Mouse (Mus musculus) kidney, adult 2 months (tissue): ENCODE results near the gene Myom1. TPM values are rescaled to one million over a fixed set of nuclear protein-coding genes. Genes with fewer than 3 reads are reported as not detected.

Experiments used
- DNase-seq: peaks from one replicate; pipeline ENCODE4 v3.0.0; 2021
- H3K27ac ChIP-seq: fragments of 200-500 bp; 2 replicates; pipeline ENCODE4 v1.5.1; 2012; ENCODE audit warnings: low read depth, low read length, control low read depth, inconsistent platforms; ENCODE audit not compliant: insufficient read depth
- H3K27me3 ChIP-seq: fragments of 200-500 bp; replicated peaks from 2 replicates; pipeline ENCODE4 v1.6.1; 2012; ENCODE audit warnings: mild to moderate bottlenecking, moderate library complexity, low read length, inconsistent platforms; ENCODE audit not compliant: control insufficient read depth, insufficient read depth
- H3K36me3 ChIP-seq: fragments of 200-500 bp; 2 replicates; pipeline ENCODE4 v1.6.1; 2012; ENCODE audit warnings: mild to moderate bottlenecking, moderate library complexity, low read length, inconsistent platforms; ENCODE audit not compliant: control insufficient read depth, insufficient read depth
- H3K4me1 ChIP-seq: fragments of 200-500 bp; 2 replicates; pipeline ENCODE4 v1.6.1; 2011; ENCODE audit warnings: low read length; ENCODE audit not compliant: control insufficient read depth, insufficient read depth
- H3K4me3 ChIP-seq: fragments of 200-500 bp; 2 replicates; pipeline ENCODE4 v1.5.1; 2011; ENCODE audit warnings: mild to moderate bottlenecking, low read depth, low read length, control low read depth; ENCODE audit not compliant: insufficient read depth
- CTCF ChIP-seq: fragments of 200-500 bp; conservative IDR thresholded peaks from 2 replicates; pipeline ENCODE4 v1.5.1; 2011; ENCODE audit warnings: low read depth, mild to moderate bottlenecking, control low read depth, low read length, moderate library complexity, mixed read lengths; ENCODE audit not compliant: insufficient read depth, insufficient read length
- POLR2A ChIP-seq: fragments of 200-500 bp; IDR thresholded peaks from one replicate; pipeline ENCODE4 v1.6.1; 2011; ENCODE audit warnings: low read depth, low read length, control low read depth
- WGBS: fragments of 180-500 bp; shearing (Covaris S2); methylation state at CpG from one replicate; pipeline ENCODE4 v1.1.7; 2018; 5-methylcytosine and 5-hydroxymethylcytosine counted together
- polyA plus RNA-seq: library from polyadenylated mRNA; depleted of rRNA; stranded (reverse); fragments of >200 nt; gene quantifications from 2 replicates; pipeline ENCODE4 v1.2.3, GENCODE M21; 2012

The Myom1 gene
- polyA plus RNA-seq, 1 experiment: 4.3 TPM

DNA sequence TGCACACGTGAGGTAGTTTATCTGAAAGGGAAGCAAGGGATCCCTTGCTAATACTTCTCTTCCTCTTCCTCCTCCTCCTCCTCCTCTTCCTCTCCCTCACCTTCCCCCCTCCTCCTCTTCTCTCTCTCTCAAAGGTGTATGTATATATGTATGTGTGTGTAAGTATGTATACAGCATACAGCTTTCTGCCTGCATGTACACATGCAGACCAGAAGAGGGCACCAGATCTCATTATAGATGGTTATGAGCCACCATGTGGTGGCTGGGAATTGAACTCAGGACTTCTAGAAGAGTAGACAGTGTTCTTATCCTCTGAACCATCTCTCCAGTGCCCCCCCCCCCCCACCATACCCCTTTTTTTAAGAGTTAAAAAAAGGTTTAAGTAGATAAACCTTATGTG, 40.2 kb downstream of the Myom1 start:
- DNase-seq: no peak
- Histone ChIP-seq H3K4me1 (0 out of 2 replicates have a peak, but pooled peaks cover 3% of the 10 kb centered on the region), H3K4me3 (no peak overlapping the region), H3K27ac (no peak overlapping the region), H3K36me3 (no peaks in the 10 kb centered on the region), H3K27me3 (no peaks in the 10 kb centered on the region)
- 77% methylated on average over 1 of the region's 1 CpGs for WGBS
- TF ChIP-seq CTCF: no peak; the same call in 1 of the 2 replicates
- TF ChIP-seq POLR2A: no peak

DNA sequence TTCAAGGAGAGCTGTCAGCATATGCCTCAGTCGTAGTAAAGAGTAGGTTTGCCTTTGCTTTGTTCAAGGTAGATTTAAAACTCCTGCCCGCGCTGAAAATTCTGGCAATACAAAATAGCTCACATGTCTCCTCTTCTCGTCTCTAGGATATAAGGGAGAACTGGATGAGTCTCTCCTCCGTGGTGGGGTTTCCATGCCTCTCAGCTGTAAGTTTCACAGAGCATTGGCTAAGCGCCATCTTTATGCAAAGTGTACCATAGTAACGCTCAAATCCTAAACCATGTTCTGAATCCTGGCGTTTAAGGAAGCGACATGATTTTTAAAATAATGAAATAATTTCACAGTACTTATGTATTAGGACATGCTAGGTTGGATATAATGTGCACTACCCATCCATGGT, 43.2 kb downstream of the Myom1 start:
- H3K27me3 ChIP-seq: no peaks in the 10 kb centered on the region
- H3K4me1 ChIP-seq: 0 out of 2 replicates have a peak, but pooled peaks cover under 1% of the 10 kb centered on the region
- no peaks in the 10 kb centered on the region for H3K36me3 ChIP-seq
- no peak overlapping the region for H3K27ac ChIP-seq
- DNase-seq: no peak
- TF ChIP-seq POLR2A: no peak
- no peak for TF ChIP-seq CTCF
- H3K4me3 ChIP-seq: no peak overlapping the region
- WGBS: 77% methylated on average over 9 of the region's 9 CpGs

DNA sequence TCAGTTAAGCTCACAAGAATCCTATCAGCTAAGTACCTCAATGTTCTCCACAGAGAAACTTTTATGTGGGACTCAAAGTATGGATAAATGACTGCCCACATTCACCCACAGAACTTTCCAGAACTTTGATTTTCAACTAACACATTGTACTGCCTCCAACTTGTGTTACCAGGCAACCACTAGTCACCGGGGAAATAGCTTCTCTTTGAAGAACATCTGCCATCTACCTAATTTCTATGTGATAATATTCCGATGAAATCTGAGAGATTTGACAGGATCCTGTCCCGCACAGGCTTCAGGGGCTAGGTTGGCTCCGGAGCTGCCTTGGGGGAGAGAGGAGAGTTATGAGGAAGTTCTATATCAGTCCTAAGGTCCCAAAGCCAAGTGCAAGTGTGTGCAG, 44.4 kb downstream of the Myom1 start:
- TF ChIP-seq CTCF (no peak), POLR2A (no peak)
- 93% methylated on average over 4 of the region's 4 CpGs for WGBS
- H3K4me3 ChIP-seq: no peak overlapping the region
- DNase-seq: no peak
- no peaks in the 10 kb centered on the region for H3K27me3 ChIP-seq
- no peaks in the 10 kb centered on the region for H3K36me3 ChIP-seq
- no peaks in the 10 kb centered on the region for H3K4me1 ChIP-seq
- no peak overlapping the region for H3K27ac ChIP-seq

DNA sequence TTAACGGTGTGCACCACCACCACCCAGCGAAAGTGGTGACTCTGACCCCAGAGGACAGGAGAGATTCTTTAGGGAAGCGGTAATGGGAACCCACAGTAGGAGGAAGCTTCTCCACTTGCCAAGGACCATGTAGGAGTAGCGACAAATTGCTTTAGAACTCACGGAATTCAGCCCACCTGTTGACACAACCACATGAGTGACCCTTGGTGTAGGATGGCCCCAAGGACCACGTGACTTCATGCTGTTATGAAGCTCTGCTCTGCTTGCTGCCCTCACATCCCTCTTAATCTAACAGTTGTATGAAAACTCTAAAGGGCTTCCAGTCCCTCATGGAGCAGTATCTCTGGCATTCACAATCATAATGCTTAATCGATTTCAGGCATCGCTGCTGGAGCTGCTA, 46.9 kb downstream of the Myom1 start:
- Histone ChIP-seq H3K36me3 (no peaks in the 10 kb centered on the region), H3K4me3 (no peak overlapping the region), H3K27ac (no peak overlapping the region), H3K27me3 (no peaks in the 10 kb centered on the region), H3K4me1 (no peaks in the 10 kb centered on the region)
- DNase-seq: no peak
- TF ChIP-seq CTCF (no peak), POLR2A (no peak)
- 91% methylated on average over 8 of the region's 8 CpGs for WGBS

DNA sequence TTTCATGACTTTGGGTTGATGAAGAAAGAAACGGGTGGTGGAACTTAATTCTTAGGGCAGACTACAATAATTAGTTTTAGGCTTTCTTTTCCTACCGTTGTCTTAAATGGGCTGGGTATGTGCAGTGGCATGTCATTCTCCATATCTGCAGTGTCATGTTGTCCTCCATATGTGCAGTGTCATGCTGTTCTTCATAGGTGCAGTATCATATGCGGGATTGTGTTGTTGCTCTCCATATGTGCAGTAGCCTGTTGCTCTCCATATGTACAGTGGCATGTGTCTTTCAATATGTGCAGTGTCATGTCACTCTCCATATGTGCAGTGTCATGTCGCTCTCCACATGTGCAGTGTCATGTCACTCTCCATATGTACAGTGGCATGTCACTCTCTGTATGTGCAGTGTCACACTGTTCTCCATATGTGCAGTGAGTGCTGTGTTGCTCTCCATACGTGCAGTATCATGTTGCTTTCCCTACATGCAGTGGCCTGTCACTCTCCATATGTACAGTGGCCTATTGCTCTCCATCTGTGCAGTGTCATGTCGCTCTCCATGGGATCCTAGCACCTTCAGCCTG, 50.8 kb downstream of the Myom1 start:
- no peak for DNase-seq
- H3K4me1 ChIP-seq: no peaks in the 10 kb centered on the region
- no peaks in the 10 kb centered on the region for H3K27me3 ChIP-seq
- no peak for TF ChIP-seq CTCF
- TF ChIP-seq POLR2A: no peak
- WGBS: 91% methylated on average over 6 of the region's 6 CpGs
- H3K27ac ChIP-seq: no peak overlapping the region
- no peak overlapping the region for H3K4me3 ChIP-seq
- H3K36me3 ChIP-seq: no peaks in the 10 kb centered on the region

DNA sequence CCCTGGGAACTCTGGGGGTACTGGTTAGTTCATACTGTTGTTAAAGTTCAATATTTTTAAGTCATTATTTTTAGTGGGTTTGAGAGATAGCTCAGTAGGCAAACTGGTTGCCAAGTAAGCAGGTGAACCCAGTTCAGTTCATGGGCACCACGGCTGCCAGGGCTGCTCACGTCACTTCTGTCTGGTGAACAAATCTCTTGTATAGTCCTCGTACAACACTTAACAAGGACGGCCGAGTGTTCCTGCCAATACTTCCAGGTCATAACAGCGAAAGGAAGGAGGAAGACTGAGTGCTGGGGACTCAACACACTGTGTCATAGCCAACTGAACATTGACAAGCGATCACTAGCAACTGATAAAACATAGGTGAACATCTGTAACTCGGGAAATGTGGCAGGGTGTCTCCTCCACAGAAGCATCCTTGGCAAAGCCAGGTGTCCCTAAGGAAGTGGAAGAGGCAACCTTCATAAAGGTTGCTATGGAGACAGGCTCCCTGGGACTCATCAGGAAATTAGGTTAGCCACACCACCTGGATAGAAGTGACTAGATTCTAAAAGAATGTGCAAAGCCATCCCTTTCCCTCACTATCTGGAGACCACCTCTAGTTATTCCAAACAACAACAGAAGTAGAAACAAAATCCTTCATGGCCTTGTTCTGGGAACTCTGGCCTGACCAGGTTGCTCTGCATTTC, 52.9 kb downstream of the Myom1 start:
- H3K4me1 ChIP-seq: no peaks in the 10 kb centered on the region
- H3K36me3 ChIP-seq: no peaks in the 10 kb centered on the region
- no peaks in the 10 kb centered on the region for H3K27me3 ChIP-seq
- 89% methylated on average over 8 of the region's 8 CpGs for WGBS
- no peak overlapping the region for H3K4me3 ChIP-seq
- TF ChIP-seq CTCF (no peak), POLR2A (no peak)
- no peak overlapping the region for H3K27ac ChIP-seq
- DNase-seq: no peak

DNA sequence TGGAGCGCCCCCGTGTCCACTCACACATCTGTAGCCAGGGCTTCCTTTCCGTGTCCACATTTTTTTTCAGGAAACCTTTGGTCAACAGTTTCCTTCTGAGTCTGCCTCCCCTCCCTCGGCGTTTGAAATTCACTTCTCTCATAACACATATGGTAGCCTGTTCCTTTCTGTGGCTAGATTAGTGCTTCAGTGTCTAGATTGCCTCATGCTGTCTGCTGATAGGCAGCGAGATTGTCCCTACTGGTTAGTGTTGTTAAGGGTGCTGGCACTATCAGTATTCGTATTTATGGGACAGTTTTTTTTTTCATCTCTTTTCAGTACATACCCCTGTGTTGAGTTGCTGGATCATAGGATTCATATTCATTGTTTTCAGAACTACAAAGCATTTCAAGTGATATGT, 54.0 kb downstream of the Myom1 start:
- no peak overlapping the region for H3K27ac ChIP-seq
- WGBS: 54% methylated on average over 7 of the region's 7 CpGs
- H3K4me1 ChIP-seq: no peaks in the 10 kb centered on the region
- TF ChIP-seq CTCF (no peak), POLR2A (no peak)
- H3K36me3 ChIP-seq: no peaks in the 10 kb centered on the region
- DNase-seq: no peak
- no peaks in the 10 kb centered on the region for H3K27me3 ChIP-seq
- H3K4me3 ChIP-seq: no peak overlapping the region
